Mouse (Mus musculus): ENCODE measurements around the gene Olfml1. TPM values are rescaled to one million over a fixed set of nuclear protein-coding genes. Genes with fewer than 3 reads are reported as not detected.

Gene Olfml1
- polyA plus RNA-seq, 1 experiment from 2014 or later, result 4.3 TPM

GRCm38 (mm10) chr7:107597956-107598355 is 30.7 kb downstream of the Olfml1 start:
- Histone ChIP-seq H3K36me3 (no peaks in the 10 kb centered on the region), H3K9ac (no peak overlapping the region), H3K4me1 (replicated peaks) (peaks cover 13% of the 10 kb centered on the region), H3K27ac (no peak overlapping the region), H3K27me3 (peaks cover 9% of the 10 kb centered on the region), H3K4me3 (no peak overlapping the region), H3K4me2 (no peak overlapping the region), H3K9me3 (no peaks in the 10 kb centered on the region)
- WGBS, result 90% methylated on average over 3 of the region's 3 CpGs
- no peak for ATAC-seq (ENCODE audit: low FRiP score)

GRCm38 (mm10) chr7:107600651-107601050 is 33.4 kb downstream of the Olfml1 start:
- 75% methylated on average over 5 of the region's 5 CpGs for WGBS
- H3K27ac ChIP-seq, result no peak overlapping the region
- H3K9ac ChIP-seq, result no peak overlapping the region
- no peaks in the 10 kb centered on the region for H3K36me3 ChIP-seq
- no peak overlapping the region for H3K4me3 ChIP-seq
- ATAC-seq (ENCODE audit: low FRiP score), result no peak
- no peak overlapping the region for H3K4me2 ChIP-seq
- H3K27me3 ChIP-seq, result peaks cover 1% of the 10 kb centered on the region
- H3K4me1 ChIP-seq (replicated peaks), result no peaks in the 10 kb centered on the region; the same call in 1 of the 2 replicates
- H3K9me3 ChIP-seq, result no peaks in the 10 kb centered on the region

DNA sequence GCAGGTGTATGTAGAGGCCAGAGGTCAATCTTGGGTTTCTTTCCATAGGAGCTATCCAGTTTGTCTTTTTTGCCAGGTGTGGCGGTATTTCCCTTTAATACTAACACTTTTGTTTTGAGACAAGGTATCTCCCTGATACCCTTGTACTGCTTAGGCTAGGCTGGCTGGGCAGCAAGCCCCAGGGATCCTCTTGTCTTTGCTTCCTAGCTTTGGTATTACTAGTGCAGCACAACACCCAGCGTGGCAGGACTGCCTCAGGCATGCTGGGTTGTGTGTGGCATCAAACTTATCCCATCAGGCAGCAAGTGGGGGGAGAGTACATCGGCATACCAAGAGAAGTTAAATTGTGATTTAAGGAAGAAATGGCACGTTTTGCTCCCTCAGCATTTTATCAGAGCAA is 35.3 kb downstream of the Olfml1 start:
- Histone ChIP-seq H3K9ac (no peak overlapping the region), H3K4me3 (no peak overlapping the region), H3K9me3 (no peaks in the 10 kb centered on the region), H3K4me1 (replicated peaks) (no peaks in the 10 kb centered on the region), H3K27me3 (no peaks in the 10 kb centered on the region; the same call in 1 of the 2 replicates), H3K36me3 (no peaks in the 10 kb centered on the region), H3K27ac (no peak overlapping the region), H3K4me2 (no peak overlapping the region)
- 75% methylated on average over 4 of the region's 4 CpGs for WGBS
- ATAC-seq (ENCODE audit: low FRiP score), result no peak

DNA sequence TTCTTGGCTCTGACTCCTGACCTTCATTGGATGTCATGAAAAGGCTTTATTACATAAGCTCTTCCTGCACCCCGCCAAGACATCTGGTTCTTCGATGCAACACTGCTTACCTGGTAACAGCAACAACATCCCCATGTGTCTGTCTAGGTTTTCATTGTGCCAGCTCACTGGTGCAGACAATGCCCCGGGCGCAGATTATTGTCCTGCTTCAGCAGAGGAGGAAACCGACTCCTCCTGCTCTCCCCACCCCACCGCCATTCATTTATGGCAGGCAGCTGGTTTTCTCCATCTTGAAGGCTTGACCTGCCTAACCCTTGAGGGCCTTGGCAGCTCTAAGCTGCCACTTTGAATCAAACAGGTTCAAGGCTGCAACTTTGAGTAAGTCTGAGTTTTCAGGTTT is 35.7 kb downstream of the Olfml1 start:
- H3K4me1 ChIP-seq (replicated peaks), result no peaks in the 10 kb centered on the region
- ATAC-seq (ENCODE audit: low FRiP score), result no peak
- no peak overlapping the region for H3K4me2 ChIP-seq
- no peak overlapping the region for H3K4me3 ChIP-seq
- H3K27ac ChIP-seq, result no peak overlapping the region
- no peaks in the 10 kb centered on the region for H3K36me3 ChIP-seq
- H3K9ac ChIP-seq, result no peak overlapping the region
- 54% methylated on average over 6 of the region's 6 CpGs for WGBS
- H3K27me3 ChIP-seq, result no peaks in the 10 kb centered on the region; the same call in 1 of the 2 replicates
- H3K9me3 ChIP-seq, result no peaks in the 10 kb centered on the region

DNA sequence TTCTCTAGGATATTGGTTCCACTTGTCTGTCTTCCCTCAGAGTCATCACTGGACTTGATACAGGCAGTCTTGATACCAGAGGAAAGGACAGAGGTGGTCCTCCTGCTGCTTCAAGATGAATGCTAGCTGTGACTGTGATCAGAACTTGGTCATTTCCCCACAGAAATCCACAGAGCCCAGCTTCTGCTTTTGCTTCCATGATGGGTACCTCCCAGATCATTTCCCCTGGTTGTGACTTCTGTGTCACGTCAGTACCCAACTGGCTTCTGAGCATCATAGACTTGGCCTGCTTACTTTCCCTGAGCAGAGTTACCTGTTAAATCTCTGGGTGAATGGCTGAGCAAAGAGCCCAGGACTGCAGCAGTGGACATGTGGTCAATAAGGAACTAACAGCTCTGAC is 40.5 kb downstream of the Olfml1 start:
- Histone ChIP-seq H3K36me3 (no peaks in the 10 kb centered on the region), H3K27me3 (no peaks in the 10 kb centered on the region), H3K9ac (no peak overlapping the region), H3K27ac (no peak overlapping the region), H3K4me3 (no peak overlapping the region), H3K9me3 (no peaks in the 10 kb centered on the region), H3K4me1 (replicated peaks) (no peaks in the 10 kb centered on the region), H3K4me2 (no peak overlapping the region)
- WGBS, result 97% methylated on average over 1 of the region's 1 CpGs
- ATAC-seq (ENCODE audit: low FRiP score), result no peak

- H3K4me3 ChIP-seq, result no peak overlapping the region
- no peaks in the 10 kb centered on the region for H3K4me1 ChIP-seq (replicated peaks)
- 86% methylated on average over 2 of the region's 2 CpGs for WGBS
- H3K9ac ChIP-seq, result no peak overlapping the region
- H3K9me3 ChIP-seq, result no peaks in the 10 kb centered on the region
- no peak overlapping the region for H3K4me2 ChIP-seq
- H3K36me3 ChIP-seq, result no peaks in the 10 kb centered on the region
- H3K27ac ChIP-seq, result no peak overlapping the region
- no peaks in the 10 kb centered on the region for H3K27me3 ChIP-seq
- ATAC-seq (ENCODE audit: low FRiP score), result no peak
Observed at GRCm38 (mm10) chr7:107609622-107610255, 42.5 kb downstream of the Olfml1 start.

DNA sequence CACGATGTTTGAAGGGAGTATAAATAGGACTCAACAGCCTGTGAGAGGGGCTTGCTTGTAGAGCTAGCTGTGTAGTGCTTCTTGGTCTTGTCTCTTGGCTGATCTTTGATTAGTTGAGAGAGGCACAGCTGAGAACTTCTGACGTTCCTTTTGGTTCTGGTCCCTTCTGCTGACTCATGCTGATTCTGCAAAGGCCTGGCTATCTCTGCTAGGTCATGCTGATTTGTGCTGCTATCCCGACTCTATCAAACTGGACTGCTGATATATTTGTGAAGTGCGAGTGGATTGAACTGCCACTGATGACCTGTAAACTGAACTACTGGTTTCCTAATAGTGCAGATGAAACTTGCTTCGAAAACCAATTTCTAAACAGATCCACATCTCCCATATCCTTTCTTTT is 43.6 kb downstream of the Olfml1 start:
- H3K36me3 ChIP-seq, result no peaks in the 10 kb centered on the region
- H3K27me3 ChIP-seq, result no peaks in the 10 kb centered on the region
- H3K9ac ChIP-seq, result no peak overlapping the region
- H3K9me3 ChIP-seq, result no peaks in the 10 kb centered on the region
- no peak for ATAC-seq (ENCODE audit: low FRiP score)
- no peak overlapping the region for H3K4me2 ChIP-seq
- WGBS, result 93% methylated on average over 5 of the region's 5 CpGs
- H3K4me3 ChIP-seq, result no peak overlapping the region
- no peaks in the 10 kb centered on the region for H3K4me1 ChIP-seq (replicated peaks)
- H3K27ac ChIP-seq, result no peak overlapping the region

DNA sequence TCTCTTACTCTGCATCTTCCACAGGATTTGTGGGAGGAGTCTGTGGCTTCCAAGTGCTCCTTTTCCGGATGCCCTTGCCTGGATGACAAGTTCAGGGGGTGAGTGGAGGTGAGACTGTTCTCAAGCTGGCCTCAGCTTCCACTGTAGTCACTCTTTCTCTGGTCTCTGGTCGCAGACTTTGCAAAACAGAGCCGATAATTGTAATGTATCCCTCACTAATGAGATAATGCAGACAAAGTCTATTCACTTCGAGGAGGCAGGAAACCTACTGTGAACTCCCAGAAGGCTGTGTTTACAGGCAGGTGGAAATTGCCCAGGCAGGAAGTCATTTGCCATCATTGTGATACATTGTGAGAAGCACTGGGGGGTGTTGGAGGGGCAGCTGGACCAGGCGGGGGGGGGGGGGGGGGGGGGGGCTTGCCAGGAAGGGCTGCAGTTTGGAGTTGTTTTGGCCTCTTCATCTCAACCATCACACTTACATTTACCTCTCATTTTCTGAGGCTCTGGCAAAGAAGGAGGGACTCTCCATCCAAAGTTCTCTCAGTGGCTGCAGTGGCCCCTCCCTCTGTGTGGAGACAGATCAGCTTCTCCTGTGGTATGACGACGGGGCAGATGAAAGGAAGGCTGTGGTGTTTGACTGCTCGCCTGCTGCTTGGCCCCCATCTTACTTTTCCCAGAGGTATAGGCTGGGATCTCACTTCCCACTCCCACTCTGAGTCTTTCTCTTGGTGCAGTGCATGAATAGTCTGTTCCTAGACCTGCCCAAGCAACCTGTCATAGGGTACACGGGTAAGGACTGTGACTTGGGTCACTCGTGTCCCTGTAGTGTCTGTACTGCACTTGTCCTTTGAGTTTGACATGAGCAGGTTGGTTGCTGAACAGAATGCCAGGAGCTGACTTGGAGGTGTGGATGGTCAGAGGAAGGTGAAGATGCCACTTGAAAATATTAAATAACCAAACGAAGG is 51.1 kb downstream of the Olfml1 start:
- 34% methylated on average over 11 of the region's 11 CpGs for WGBS
- H3K9ac ChIP-seq, result no peak overlapping the region
- no peak overlapping the region for H3K4me3 ChIP-seq
- H3K9me3 ChIP-seq, result no peaks in the 10 kb centered on the region
- H3K4me2 ChIP-seq, result no peak overlapping the region
- no peaks in the 10 kb centered on the region for H3K36me3 ChIP-seq
- ATAC-seq (ENCODE audit: low FRiP score), result 0 out of 2 replicates have a peak, but pooled peaks have one; percentile 36
- H3K27me3 ChIP-seq, result no peaks in the 10 kb centered on the region
- H3K4me1 ChIP-seq (replicated peaks), result no peaks in the 10 kb centered on the region
- no peak overlapping the region for H3K27ac ChIP-seq

GRCm38 (mm10) chr7:107619225-107619624 is 52.0 kb downstream of the Olfml1 start:
- Histone ChIP-seq H3K27ac (no peak overlapping the region), H3K36me3 (no peaks in the 10 kb centered on the region), H3K9ac (no peak overlapping the region), H3K9me3 (no peaks in the 10 kb centered on the region), H3K4me3 (no peak overlapping the region), H3K4me2 (no peak overlapping the region), H3K4me1 (replicated peaks) (no peaks in the 10 kb centered on the region), H3K27me3 (no peaks in the 10 kb centered on the region)
- ATAC-seq (ENCODE audit: low FRiP score), result no peak
- 81% methylated on average over 4 of the region's 4 CpGs for WGBS

- Histone ChIP-seq H3K27me3 (no peaks in the 10 kb centered on the region), H3K9me3 (no peaks in the 10 kb centered on the region), H3K27ac (no peak overlapping the region), H3K4me2 (no peak overlapping the region), H3K4me1 (replicated peaks) (no peaks in the 10 kb centered on the region), H3K36me3 (no peaks in the 10 kb centered on the region), H3K4me3 (no peak overlapping the region), H3K9ac (no peak overlapping the region)
- ATAC-seq (ENCODE audit: low FRiP score), result no peak
- 80% methylated on average over 3 of the region's 3 CpGs for WGBS
Observed at GRCm38 (mm10) chr7:107620137-107620536, 52.9 kb downstream of the Olfml1 start.

DNA sequence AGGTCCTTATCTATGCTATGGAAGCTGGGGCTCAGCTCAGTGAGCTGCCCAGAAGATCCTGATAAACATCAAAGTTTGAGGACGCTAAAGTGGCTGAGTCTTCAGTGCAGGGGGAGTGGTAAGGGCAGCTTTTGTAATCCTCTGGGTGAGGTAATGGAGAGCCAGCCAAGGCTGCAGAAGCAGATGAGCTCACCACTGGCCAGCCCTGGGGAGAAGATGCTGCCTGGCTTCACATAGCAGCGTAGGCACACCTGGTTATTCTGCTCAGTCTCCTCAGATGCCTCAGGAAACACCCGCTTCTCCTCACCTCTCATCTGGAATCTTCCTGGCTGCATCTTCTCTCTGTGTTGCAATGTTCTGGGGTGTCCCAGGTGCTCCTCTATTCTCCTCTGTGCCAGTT is 57.2 kb downstream of the Olfml1 start:
- Histone ChIP-seq H3K27me3 (no peaks in the 10 kb centered on the region), H3K4me3 (no peak overlapping the region), H3K4me1 (replicated peaks) (no peaks in the 10 kb centered on the region), H3K4me2 (no peak overlapping the region), H3K36me3 (no peaks in the 10 kb centered on the region), H3K9me3 (no peaks in the 10 kb centered on the region), H3K9ac (no peak overlapping the region), H3K27ac (no peak overlapping the region)
- ATAC-seq (ENCODE audit: low FRiP score), result no peak
- WGBS, result 71% methylated on average over 3 of the region's 3 CpGs

GRCm38 (mm10) chr7:107625061-107625460 is 57.8 kb downstream of the Olfml1 start, which contains the start of gene 5330417H12Rik:
Gene 5330417H12Rik (minus strand): TSS chr7:107625161.
- Histone ChIP-seq H3K4me1 (replicated peaks) (no peaks in the 10 kb centered on the region), H3K4me3 (no peak within 1 kb of the TSS), H3K36me3 (no peaks in the 10 kb centered on the region), H3K9ac (no peak within 1 kb of the TSS), H3K9me3 (no peaks in the 10 kb centered on the region), H3K27me3 (no peaks in the 10 kb centered on the region), H3K4me2 (no peak within 1 kb of the TSS), H3K27ac (no peak within 1 kb of the TSS)
- no peak for ATAC-seq (ENCODE audit: low FRiP score)
- 87% methylated on average over 2 of the region's 2 CpGs for WGBS

Data from hindbrain, embryonic 13.5 days (tissue).